Mouse (Mus musculus) T-helper 17 cell (primary cell): ENCODE measurements around the gene Mrpl20.

ENCODE experiments used
- in situ Hi-C, 2 experiments: fragments of 300-600 bp; cut with MboI, MseI; formaldehyde crosslinking; loops; 1 replicate in 1 of 2; 2 replicates in 1 of 2; pipeline ENCODE4 v1.15.1; 2025; ENCODE audit warnings: high pct_unique_total_duplicates in 2 of 2

Gene Mrpl20

GRCm38 (mm10) chr4:155831205-155831766, 28.6 kb downstream of the Mrpl20 start, which contains the start of gene Aurkaip1:
Gene Aurkaip1, plus strand, starts transcription at chr4:155831272.
- in situ Hi-C loops = no loop called here

- in situ Hi-C loops = no loop called here
Observed at GRCm38 (mm10) chr4:155831831-155832230, 29.2 kb downstream of the Mrpl20 start.

GRCm38 (mm10) chr4:155832321-155832720, 29.6 kb downstream of the Mrpl20 start:
- in situ Hi-C loops = no loop called here

- in situ Hi-C loops = no loop called here
Observed at GRCm38 (mm10) chr4:155833234-155833633, 30.6 kb downstream of the Mrpl20 start.

- in situ Hi-C loops = no loop called here
Observed at GRCm38 (mm10) chr4:155833836-155834235, 31.2 kb downstream of the Mrpl20 start.

GRCm38 (mm10) chr4:155837404-155838010, 34.8 kb downstream of the Mrpl20 start:
- in situ Hi-C loops = no loop called here

- in situ Hi-C loops = no loop called here
Observed at GRCm38 (mm10) chr4:155838187-155839153, 35.8 kb downstream of the Mrpl20 start.

GRCm38 (mm10) chr4:155839483-155839910, 36.8 kb downstream of the Mrpl20 start, which contains the start of gene Mxra8:
Gene Mxra8, plus strand, starts transcription at chr4:155839680.
- in situ Hi-C loops = no loop called here

- in situ Hi-C loops = no loop called here
Observed at GRCm38 (mm10) chr4:155840076-155841002, 37.7 kb downstream of the Mrpl20 start.

GRCm38 (mm10) chr4:155841003-155841454, 38.4 kb downstream of the Mrpl20 start:
- in situ Hi-C loops = no loop called here

- in situ Hi-C loops = no loop called here
Observed at GRCm38 (mm10) chr4:155841651-155842270, 39.1 kb downstream of the Mrpl20 start.

- in situ Hi-C loops = no loop called here
Observed at GRCm38 (mm10) chr4:155843231-155843630, 40.6 kb downstream of the Mrpl20 start.

- in situ Hi-C loops = no loop called here
Observed at GRCm38 (mm10) chr4:155846871-155847578, 44.3 kb downstream of the Mrpl20 start, which contains the start of gene Dvl1. Gene Dvl1, plus strand, starts transcription at chr4:155847402.

GRCm38 (mm10) chr4:155847591-155848352, 45.1 kb downstream of the Mrpl20 start:
- in situ Hi-C loops = no loop called here

- in situ Hi-C loops = no loop called here
Observed at GRCm38 (mm10) chr4:155848434-155849095, 45.9 kb downstream of the Mrpl20 start.

GRCm38 (mm10) chr4:155849391-155849790, 46.7 kb downstream of the Mrpl20 start:
- in situ Hi-C loops = no loop called here

- in situ Hi-C loops = no loop called here
Observed at GRCm38 (mm10) chr4:155849792-155850451, 47.2 kb downstream of the Mrpl20 start.

GRCm38 (mm10) chr4:155851368-155851767, 48.7 kb downstream of the Mrpl20 start:
- in situ Hi-C loops = no loop called here
